Mouse (Mus musculus) yolk sac, embryonic 10.5 days (tissue): ENCODE data around the gene Nacad.
"Not testable (repeated sequence)": the region's sequence is repeated elsewhere in the genome, so short reads cannot be mapped to it uniquely, and the experiment has no call there.

Experiments used
- DNase-seq: peaks from one replicate; pipeline ENCODE4 v3.0.0-alpha.2; 2017; ENCODE audit warnings: low spot score

Nacad gene

GRCm38 (mm10) chr11:6605491-6606399 lies at the start of gene Nacad:
Nacad (minus strand) TSS chr11:6606053.
- DNase-seq: no peak

DNA sequence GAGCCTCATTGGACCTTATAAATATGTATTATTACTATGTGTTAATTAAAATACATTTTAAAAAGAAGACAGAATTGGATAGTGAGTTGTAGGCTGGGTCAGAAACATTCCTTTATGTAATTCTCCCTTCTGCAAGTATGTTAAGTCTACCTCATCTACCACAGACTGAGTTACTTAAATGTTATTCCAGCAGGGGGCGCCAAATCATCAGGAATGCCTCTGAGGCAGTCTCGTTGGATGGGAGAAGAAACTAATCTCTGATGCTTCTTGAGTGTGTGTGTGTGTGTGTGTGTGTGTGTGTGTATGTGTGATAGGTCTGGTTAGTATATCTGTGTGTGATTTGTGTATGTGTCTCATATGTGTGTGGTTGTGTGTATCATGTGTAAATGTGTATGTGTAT lies 49.0 kb upstream of the Nacad start:
- DNase-seq: peak; percentile 53

DNA sequence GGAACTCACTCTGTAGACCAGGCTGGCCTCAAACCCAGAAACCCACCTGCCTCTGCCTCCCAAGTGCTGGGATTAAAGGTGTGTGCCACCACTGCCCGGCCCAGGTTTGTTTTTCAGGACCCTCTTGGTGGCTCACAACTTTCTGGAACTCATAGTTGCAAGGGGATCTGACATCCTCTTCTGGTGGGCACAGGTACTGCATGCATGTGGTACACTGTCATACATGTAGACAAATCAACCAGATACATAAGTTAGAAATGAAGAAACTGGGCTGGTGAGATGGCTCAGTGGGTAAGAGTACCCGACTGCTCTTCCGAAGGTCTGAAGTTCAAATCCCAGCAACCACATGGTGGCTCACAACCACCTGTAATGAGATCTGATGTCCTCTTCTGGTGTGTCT lies 47.1 kb upstream of the Nacad start:
- not testable (repeated sequence) for DNase-seq

DNA sequence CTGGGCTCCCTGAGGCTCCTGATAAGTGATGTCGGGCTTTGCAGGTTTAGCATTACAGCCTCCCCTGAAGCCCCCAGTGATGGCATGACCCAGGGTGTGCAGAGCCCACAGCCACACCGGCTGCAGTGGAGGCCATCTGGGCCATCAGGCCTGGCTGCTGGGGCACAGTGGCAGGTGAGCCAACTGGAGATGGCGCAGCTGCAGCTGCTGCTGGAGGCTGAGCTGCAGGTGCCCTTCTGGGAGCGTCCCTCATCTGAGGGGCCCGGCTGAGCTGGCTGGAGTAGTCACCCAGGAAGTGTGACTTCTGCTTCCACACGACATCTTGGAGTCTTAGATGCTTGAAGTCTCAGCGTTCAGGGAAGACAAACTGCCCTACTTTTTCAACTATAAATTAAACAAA lies 44.7 kb upstream of the Nacad start:
- DNase-seq: no peak

- no peak for DNase-seq
Observed at GRCm38 (mm10) chr11:6647831-6648724, 42.2 kb upstream of the Nacad start.

DNA sequence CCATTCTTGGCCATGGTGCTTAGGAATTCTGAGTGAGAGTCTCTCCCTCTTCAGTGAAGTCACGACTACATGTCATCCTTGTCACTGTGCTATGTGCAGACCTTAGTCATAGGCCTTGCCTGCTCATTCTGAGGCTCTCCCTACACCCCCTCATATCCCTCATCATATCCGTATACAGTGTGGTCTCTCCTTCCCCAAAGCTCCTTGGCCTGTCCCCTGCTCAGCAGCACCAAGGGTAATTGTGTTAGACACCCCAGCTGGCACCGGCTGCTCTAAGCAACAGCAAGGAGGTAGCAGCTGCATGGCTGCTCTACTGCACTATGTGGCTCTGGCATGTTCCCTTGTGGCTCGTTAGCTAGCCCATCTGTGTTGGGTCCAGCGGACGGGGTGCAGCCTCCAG lies 38.7 kb upstream of the Nacad start:
- DNase-seq: no peak

GRCm38 (mm10) chr11:6639072-6639471 lies 33.2 kb upstream of the Nacad start:
- DNase-seq: no peak

DNA sequence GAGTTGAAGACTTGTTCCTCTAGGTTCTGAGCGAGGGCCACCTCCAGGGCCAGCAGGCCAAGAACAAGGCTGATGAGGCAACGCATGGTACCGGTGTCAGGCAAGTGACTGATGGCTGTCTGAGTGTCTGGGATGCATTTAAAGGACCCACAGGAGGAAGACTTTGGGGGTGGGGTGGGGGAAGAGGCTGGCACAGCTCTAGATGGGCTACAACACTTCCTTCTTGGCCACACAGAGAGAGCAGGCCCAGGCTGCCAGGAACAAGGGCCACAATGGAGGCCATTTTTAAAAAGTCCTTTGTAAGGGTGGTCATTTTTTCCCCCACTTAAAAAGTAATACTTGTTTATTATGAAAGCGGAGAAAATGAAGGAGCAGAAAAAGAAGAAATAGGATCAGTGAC lies 32.7 kb upstream of the Nacad start, which contains the start of gene Wap:
Gene Wap, minus strand, starts transcription at position 101 of the 400 bp plus-strand sequence.
- no peak for DNase-seq

- no peak for DNase-seq
Observed at GRCm38 (mm10) chr11:6636150-6636549, 30.3 kb upstream of the Nacad start.

- no peak for DNase-seq
Observed at GRCm38 (mm10) chr11:6629655-6630054, 23.8 kb upstream of the Nacad start.

GRCm38 (mm10) chr11:6628568-6628967 lies 22.7 kb upstream of the Nacad start:
- peak; percentile 47 for DNase-seq

- DNase-seq: no peak
Observed at GRCm38 (mm10) chr11:6627731-6628130, 21.9 kb upstream of the Nacad start.

GRCm38 (mm10) chr11:6626388-6626772 lies 20.5 kb upstream of the Nacad start:
- peak; percentile 26 for DNase-seq

DNA sequence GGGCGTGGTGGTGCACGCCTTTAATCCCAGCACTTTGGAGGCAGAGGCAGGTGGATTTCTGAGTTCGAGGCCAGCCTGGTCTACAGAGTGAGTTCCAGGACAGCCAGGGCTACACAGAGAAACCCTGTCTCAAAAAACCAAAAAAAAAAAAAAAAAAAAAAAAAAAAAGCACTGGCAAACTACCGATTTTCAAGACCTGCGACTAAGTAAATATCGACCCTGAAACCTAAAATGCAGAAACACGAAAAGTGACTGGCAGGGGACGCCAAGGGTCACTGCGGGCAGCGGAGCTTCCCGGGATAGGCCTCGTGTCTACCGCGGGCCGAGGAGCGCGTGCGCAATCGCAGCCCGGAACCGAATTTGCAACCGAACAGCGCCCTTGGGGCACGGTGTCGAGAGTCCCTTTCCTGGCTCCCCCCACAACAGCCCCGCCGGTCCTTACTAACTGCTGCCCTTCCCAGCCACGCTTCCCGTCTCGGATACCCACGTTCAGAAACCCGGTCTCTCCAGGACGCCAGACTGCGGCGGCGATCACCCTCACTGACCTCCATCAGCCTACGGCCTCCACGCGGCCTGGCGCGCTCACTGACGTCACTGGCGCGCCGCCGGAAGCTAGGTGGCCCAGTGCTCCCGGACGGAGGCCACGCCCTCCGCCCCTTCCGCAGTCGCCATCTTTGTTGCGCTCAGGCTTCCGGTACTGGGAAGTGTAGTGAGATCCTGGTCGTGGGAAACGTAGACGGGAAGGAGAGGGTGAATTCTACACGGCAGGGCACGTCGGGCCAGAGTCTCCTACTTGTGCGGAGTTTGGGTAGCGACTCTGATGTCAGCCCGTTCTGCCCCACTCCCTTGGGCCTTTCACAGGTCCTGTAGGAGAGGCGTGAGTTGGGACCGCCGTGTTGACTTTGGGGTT lies 19.9 kb upstream of the Nacad start, which contains the start of gene Tbrg4:
Gene Tbrg4, minus strand, starts transcription at position 590 of the 910 bp plus-strand sequence.
- peak; percentile 93 for DNase-seq

DNA sequence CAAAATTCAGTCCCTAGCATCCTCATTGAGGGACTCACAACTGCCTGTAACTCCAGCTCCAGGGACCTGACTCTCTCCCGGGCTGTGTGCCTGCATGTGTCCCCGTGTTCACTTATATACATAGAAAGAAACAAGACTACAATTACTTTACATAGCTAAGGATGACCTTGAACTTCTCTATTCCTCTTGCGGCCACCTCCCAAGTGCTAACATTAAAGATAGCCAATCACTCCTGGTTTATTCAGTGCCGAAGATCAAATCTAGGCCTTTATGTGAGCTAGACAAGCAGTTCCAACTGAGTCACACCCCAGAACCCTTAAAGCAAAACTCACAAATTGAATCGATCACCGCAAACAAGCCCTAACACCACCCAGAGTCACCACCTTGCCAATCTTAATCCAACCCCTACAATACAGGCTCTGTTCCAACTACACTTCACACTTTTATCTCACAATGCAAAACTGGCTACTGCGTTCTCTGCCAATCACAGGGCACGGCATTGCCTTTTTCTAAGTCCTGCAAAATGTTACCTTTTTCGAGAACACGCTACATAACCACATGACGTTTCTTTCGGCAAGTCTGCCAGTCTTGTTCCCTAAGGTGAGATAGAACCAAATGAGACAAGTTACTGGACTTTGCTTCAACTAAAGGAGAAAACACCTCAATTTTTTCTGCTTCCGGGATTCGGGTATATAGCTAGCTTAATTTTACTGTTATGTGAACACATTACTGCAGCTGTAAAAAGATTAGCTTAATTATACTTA lies 18.9 kb upstream of the Nacad start:
- no peak for DNase-seq

DNA sequence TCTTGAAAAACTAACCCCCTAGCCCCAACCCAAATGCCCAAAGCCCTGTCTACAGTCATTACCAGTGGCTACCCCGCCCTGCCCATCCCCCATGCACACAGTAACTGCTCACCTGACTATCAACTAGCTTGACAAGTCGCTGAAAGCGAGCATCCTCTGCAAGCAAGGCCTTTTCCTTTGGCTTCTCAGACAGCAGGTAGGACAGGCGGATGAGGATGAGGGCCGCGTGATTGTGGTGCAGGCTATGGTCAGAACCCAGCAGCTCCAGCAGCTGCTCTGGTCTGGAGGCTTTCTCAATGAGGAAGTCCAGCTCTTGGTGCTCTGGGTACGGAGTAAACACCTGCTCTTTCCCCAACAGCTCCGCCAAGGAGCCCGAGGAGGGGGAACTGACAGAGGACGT lies 17.9 kb upstream of the Nacad start:
- no peak for DNase-seq

- no peak for DNase-seq
Observed at GRCm38 (mm10) chr11:6615250-6616205, 9.7 kb upstream of the Nacad start.

GRCm38 (mm10) chr11:6605021-6605481 lies 802 bp downstream of the Nacad start:
- no peak for DNase-seq

DNA sequence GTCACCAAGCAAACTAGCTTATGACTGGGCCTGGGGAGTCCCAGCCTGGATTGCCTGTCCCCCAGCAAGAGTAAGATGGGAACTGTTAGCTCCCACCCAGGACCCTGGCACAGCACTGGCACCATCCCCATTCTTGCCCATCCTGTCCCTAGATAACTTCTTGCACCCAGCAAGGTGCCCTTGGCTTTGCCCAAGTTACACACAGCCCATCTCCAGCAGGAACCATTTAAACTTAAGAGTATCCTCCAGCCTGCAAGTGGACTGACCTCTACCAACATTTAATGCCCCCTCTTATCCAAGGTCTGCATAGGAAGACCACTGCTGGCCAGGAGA lies 1.3 kb downstream of the Nacad start:
- DNase-seq: no peak
